Mouse (Mus musculus): ENCODE data around the gene Zfp119a.
A peak's percentile ranks its signal among the peaks of the same experiment; 100 is the strongest.
"Not testable (repeated sequence)": the region's sequence is repeated elsewhere in the genome, so short reads cannot be mapped to it uniquely, and the experiment has no call there.

Gene Zfp119a

GRCm38 (mm10) chr17:55878636-55879369 lies at the start of gene Zfp119a:
Gene Zfp119a (minus strand): TSS chr17:55878930.
- DNase-seq (ENCODE audit: low spot score in 2 of 2) = peak; percentile 84 to 87

DNA sequence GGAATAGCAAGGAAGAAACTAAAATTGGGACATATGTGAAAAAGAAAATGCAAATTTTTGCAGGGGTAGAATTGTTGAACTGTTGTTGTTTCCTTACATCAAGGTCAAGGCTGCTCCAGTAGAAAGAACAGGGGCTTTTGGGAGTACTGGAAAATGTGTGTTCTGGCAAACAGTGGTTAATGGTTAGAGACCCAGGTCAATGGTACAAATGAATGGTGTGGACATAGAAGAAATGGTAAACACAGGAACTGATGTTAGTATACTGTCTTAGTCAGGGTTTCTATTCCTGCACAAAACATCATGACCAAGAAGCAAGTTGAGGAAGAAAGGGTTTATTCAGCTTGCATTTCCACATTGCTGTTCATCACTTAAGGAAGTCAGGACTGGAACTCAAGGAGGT lies 27.9 kb upstream of the Zfp119a start:
- no peak for DNase-seq (ENCODE audit: low spot score in 2 of 2)

- no peak for DNase-seq (ENCODE audit: low spot score in 2 of 2)
Measured at GRCm38 (mm10) chr17:55904131-55904530, 25.4 kb upstream of the Zfp119a start.

DNA sequence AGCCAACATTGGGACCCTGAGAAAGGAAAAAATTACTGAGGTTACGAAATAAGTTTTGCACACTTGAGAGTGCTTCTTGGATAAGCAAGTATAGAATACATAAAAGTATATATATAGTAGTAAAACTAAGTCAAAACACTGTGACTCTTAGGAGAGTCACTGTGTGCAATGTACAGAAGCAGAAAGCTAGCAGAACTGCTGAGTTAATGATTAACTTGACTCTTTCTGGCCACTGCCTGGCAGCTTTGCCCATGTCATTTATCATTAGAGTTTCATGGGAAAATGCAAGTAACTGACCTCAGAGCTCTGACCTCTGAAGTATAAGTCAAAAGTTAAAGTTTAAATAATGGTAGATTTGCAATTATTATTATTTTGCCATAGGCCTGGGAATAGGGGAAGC lies 25.0 kb upstream of the Zfp119a start:
- no peak for DNase-seq (ENCODE audit: low spot score in 2 of 2)

DNA sequence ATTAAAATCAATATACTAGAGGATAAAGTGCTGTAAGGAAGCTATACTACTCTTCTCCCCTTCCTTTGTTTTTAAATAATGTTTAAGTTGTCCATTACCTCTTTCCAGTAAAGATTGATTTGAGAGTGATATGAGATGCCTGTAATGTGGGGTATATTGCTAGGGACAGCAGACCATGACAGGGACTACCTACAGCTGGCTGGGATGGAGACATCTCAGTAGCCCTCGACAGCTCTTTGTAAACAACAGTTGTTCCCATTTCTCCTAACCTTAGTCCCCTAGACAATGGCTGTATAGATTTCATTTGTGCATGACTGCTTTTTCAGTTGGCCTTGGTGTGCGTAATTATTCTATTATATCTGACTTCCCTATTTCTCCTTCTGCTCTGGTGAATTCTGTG lies 24.4 kb upstream of the Zfp119a start:
- DNase-seq (ENCODE audit: low spot score in 2 of 2) = no peak

DNA sequence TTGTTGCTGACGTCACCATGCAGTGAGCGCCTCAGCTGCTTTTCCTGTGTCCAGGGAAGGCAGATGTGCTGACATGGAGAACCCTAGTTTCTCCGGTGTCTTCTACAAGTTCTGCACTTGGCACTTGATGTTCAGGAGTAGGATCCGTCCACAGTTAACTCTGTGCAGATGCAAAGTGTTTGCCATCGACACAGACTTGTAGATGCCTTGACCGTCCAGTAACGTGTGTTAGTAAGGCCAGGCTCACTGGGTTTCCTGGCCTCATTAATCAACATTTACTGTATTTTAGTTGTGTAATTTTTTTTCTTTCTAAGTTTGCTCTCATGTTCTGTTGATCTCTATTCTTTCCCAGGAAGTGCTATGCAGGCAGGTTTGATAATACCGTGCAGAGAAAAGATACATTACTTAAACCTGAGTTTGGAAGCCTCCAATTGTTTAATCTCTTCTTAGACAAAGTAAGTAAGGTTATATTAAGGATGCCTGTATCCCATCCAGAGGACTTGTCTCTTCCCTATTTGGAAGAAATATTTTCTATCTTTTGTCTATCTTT lies 13.8 kb upstream of the Zfp119a start:
- DNase-seq (ENCODE audit: low spot score in 2 of 2) = not testable (repeated sequence)

- DNase-seq (ENCODE audit: low spot score in 2 of 2) = no peak
Measured at GRCm38 (mm10) chr17:55884912-55885311, 6.2 kb upstream of the Zfp119a start.

DNA sequence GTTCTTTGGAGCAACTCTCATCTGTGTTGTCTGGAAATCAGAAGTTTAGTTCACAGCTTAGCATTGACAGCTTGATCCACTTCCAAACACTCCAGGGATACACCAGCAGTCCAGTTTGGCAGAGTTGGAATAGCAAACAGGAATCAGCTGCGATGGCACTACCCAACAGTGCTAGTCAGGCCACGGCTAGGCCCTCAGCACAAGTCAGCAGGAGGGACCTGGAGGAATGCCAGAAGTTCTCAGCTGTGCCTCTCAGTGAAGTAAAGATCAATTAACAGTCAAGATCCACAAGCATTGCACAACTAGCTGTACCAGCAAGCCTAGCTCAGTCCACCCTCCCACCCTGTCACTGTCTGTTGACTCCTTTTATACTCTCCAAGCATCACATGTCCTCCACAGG lies 4.9 kb upstream of the Zfp119a start:
- no peak for DNase-seq (ENCODE audit: low spot score in 2 of 2)

DNA sequence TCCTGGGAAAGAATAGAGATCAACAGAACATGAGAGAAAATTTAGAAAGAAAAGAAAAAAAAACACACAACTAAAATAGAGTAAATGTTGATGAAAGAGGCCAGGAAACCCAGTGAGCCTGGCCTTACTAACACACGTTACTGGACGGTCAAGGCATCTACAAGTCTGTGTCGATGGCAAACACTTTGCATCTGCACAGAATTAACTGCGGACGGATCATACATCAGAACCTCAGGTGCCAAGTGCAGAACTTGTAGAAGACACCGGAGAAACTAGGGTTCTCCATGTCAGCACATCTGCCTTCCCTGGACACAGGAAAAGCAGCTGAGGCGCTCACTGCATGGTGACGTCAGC lies 471 bp downstream of the Zfp119a start:
- DNase-seq (ENCODE audit: low spot score in 2 of 2) = not testable (repeated sequence)

- DNase-seq (ENCODE audit: low spot score in 2 of 2) = no peak
Measured at GRCm38 (mm10) chr17:55877184-55877583, 1.5 kb downstream of the Zfp119a start.

- no peak for DNase-seq (ENCODE audit: low spot score in 2 of 2)
Measured at GRCm38 (mm10) chr17:55843067-55843466, 35.7 kb downstream of the Zfp119a start.

- no peak for DNase-seq (ENCODE audit: low spot score in 2 of 2)
Measured at GRCm38 (mm10) chr17:55821566-55821965, 57.2 kb downstream of the Zfp119a start.

GRCm38 (mm10) chr17:55816853-55817252 lies 61.9 kb downstream of the Zfp119a start:
- no peak for DNase-seq (ENCODE audit: low spot score in 2 of 2)
